Mouse (Mus musculus): Measurements from ENCODE around the gene Serhl.

DNA sequence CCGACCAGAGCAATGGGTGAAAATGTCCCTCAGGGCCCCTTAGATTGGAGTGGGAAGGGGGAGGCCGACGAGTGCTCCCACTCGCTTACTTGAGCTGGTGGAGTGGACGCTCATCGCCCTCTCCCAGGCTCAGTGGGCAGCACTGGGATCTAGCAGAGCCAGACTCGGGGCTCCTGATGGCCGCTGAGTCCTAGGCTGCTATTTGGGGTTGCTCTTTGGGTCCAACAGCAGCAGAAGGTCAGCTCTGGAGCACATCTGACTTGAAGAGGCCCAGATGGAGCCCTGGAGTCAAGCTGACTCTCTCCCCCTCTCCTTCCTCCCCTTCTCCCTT, 11.0 kb downstream of the Serhl start:
- TF ChIP-seq CTCF (IDR thresholded peaks at IDR 0.05; ENCODE audit: extremely low read depth, insufficient read length, insufficient replicate concordance, low read depth, low read length) (no peak), POLR2A (IDR thresholded peaks at IDR 0.05; ENCODE audit: low read depth, low read length) (no peak)

Measured in small intestine, adult 2 months (tissue).